Mouse (Mus musculus) heart, embryonic 11.5 days (tissue): ENCODE results near the gene Eif2d. TPM values are rescaled to one million over a fixed set of nuclear protein-coding genes. Genes with fewer than 3 reads are reported as not detected.
A peak's percentile ranks its signal among the peaks of the same experiment; 100 is the strongest.

ENCODE experiments used
- ATAC-seq: fragments of 200-750 bp; cut with Nextera tagmentation; replicated peaks from 2 replicates; pipeline ENCODE4 v1.8.0; 2017; ENCODE audit warnings: moderate library complexity; ENCODE audit not compliant: insufficient number of reproducible peaks, low FRiP score, low TSS enrichment
- H3K27ac ChIP-seq: fragments of 300-500 bp; sonication (generic); 2 replicates; pipeline ENCODE4 v1.5.1; 2014; ENCODE audit warnings: mild to moderate bottlenecking, low read depth, low read length
- H3K27me3 ChIP-seq: fragments of 300-500 bp; sonication (generic); 2 replicates; pipeline ENCODE4 v1.6.1; 2014; ENCODE audit warnings: mild to moderate bottlenecking, low read length, mixed read lengths; ENCODE audit not compliant: control insufficient read depth, insufficient read depth
- H3K36me3 ChIP-seq: fragments of 300-500 bp; sonication (generic); 2 replicates; pipeline ENCODE4 v1.6.1; 2014; ENCODE audit warnings: mild to moderate bottlenecking, low read length, moderate library complexity, mixed read lengths; ENCODE audit not compliant: control insufficient read depth, insufficient read depth
- H3K4me1 ChIP-seq: fragments of 300-500 bp; sonication (generic); 2 replicates; pipeline ENCODE4 v1.6.1; 2014; ENCODE audit warnings: low read length; ENCODE audit not compliant: control insufficient read depth, insufficient read depth
- H3K4me2 ChIP-seq: fragments of 300-500 bp; sonication (generic); 2 replicates; pipeline ENCODE4 v1.6.1; 2014; ENCODE audit warnings: mild to moderate bottlenecking, moderate library complexity
- H3K4me3 ChIP-seq: fragments of 300-500 bp; sonication (generic); 2 replicates; pipeline ENCODE4 v1.5.1; 2014; ENCODE audit warnings: low read depth, low read length
- H3K9ac ChIP-seq: fragments of 300-500 bp; sonication (generic); 2 replicates; pipeline ENCODE4 v1.6.1; 2014; ENCODE audit warnings: mild to moderate bottlenecking, low read depth, low read length, moderate library complexity
- H3K9me3 ChIP-seq: fragments of 300-500 bp; sonication (generic); replicated peaks from 2 replicates; pipeline ENCODE4 v1.6.1; 2016; ENCODE audit warnings: low read length; ENCODE audit not compliant: control insufficient read depth
- WGBS: fragments of 180-500 bp; shearing (Covaris S2); extraction: QIAGEN DNeasy Blood & Tissue Kit; methylation state at CpG from one replicate; pipeline ENCODE4 v1.1.7; 2014; ENCODE audit not compliant: insufficient replicate concordance; 5-methylcytosine and 5-hydroxymethylcytosine counted together
- polyA plus RNA-seq: library from polyadenylated mRNA; unstranded; fragments of >200 nt; fragmentation: Nextera tagmentation; extraction: Ambion mirVana; gene quantifications from 2 replicates; pipeline ENCODE4 v1.2.1, GENCODE M21; 2014

Eif2d gene
- polyA plus RNA-seq, 1 experiment from 2014 or later = 51.5 TPM

DNA sequence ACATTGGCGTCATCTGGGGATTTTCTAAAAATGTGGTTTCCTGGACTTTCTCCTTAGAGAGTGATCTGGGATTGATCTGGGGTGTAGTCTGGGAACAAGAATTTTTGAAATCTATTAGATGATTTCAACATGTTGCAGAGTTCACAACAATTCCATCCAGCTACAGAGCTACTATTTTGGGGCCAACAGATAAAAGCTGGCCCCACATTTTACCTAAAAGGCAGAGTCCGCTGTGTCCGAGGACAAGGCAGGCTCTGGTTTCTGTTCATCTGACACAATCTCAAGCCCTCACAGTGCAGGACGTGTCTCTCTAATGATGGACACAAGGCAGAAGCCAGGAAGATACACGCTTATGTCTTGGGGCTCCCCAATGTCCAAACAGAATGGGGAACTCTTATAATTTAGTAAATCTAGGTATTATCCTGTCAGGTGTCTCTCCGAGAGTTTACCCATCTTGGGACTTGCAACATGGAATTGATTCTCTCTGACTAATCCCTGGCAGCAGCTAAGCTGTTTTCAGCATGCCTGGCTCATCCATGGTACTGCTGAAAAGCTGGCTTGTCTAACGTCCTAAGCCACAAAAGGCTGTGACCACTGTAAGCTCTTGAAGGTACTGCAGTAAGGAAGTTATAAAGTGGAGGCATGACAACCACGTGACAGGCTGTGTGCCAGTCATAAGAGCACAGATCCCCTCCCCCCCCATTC is 32.1 kb downstream of the Eif2d start:
- no peak for ATAC-seq
- Histone ChIP-seq H3K9ac (no peak overlapping the region), H3K4me1 (peaks cover 62% of the 10 kb centered on the region), H3K27ac (peak overlapping the region; percentile 78; the same call in 1 of the 2 replicates), H3K27me3 (no peaks in the 10 kb centered on the region), H3K36me3 (no peaks in the 10 kb centered on the region; the same call in 1 of the 2 replicates), H3K4me2 (no peak overlapping the region; the same call in 1 of the 2 replicates), H3K4me3 (no peak overlapping the region), H3K9me3 (no peaks in the 10 kb centered on the region)
- 43% methylated on average over 8 of the region's 8 CpGs for WGBS

DNA sequence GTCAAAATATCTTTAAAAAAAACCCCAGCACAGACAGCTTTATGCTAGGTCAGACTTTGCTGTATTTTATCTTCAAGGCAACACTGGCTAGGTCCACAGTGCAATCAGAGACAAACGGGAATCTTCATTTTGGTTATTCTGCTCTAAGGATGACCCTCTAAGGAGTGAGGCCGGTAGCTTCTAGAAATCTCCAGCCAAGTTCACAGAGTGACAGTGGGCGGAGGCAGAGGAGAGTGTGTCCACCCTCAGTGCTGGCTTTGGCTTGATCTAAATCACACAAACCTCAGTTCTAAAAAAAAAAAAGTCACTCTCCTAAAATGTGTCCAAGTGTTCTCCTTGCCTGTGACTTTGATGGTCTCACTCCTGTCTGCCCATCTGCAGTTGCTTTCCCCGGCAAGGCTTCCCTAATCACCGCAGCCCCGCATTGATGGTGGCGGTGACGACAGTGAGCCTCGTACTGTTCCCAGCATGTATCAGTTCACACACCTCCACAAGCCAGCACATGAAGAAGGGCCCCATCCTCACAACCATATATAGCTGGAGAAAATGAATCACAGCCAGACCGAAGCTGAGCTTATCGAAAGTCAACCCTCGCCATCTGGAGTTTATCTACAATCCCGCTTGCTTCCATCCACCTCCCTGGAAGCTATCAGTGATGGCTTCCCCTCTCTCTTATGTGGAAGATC is 33.0 kb downstream of the Eif2d start:
- Histone ChIP-seq H3K4me2 (peak overlapping the region; percentile 15), H3K9ac (no peak overlapping the region), H3K27me3 (no peaks in the 10 kb centered on the region), H3K4me3 (no peak overlapping the region), H3K27ac (peak overlapping the region; percentile 78), H3K36me3 (no peaks in the 10 kb centered on the region; the same call in 1 of the 2 replicates), H3K9me3 (no peaks in the 10 kb centered on the region), H3K4me1 (peaks cover 62% of the 10 kb centered on the region)
- 31% methylated on average over 13 of the region's 13 CpGs for WGBS
- no peak for ATAC-seq

DNA sequence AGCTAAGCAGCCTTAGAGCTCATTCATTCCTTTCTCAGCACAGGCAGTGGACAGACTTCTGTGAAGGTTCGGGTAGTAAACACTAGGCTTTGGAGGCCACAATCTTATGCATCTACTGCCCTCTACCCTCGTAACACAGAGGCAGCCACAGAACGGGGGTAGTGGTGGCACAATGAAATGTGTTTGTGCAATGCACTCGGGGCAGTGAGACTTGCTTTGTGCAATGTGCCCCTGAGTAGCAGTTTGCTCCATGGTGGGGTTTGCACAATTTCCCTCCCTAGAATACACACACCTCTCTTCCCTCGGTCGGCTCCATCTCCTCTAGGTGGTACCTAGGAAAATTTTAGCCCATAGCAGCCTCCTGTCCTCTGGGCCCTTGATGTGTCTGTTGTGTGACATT is 34.0 kb downstream of the Eif2d start:
- WGBS = 64% methylated on average over 6 of the region's 6 CpGs
- Histone ChIP-seq H3K4me2 (no peak overlapping the region), H3K4me1 (peaks cover 61% of the 10 kb centered on the region), H3K9ac (no peak overlapping the region), H3K9me3 (no peaks in the 10 kb centered on the region), H3K27ac (peak overlapping the region; percentile 10; the same call in 1 of the 2 replicates), H3K36me3 (no peaks in the 10 kb centered on the region; the same call in 1 of the 2 replicates), H3K27me3 (no peaks in the 10 kb centered on the region), H3K4me3 (no peak overlapping the region)
- ATAC-seq = no peak

DNA sequence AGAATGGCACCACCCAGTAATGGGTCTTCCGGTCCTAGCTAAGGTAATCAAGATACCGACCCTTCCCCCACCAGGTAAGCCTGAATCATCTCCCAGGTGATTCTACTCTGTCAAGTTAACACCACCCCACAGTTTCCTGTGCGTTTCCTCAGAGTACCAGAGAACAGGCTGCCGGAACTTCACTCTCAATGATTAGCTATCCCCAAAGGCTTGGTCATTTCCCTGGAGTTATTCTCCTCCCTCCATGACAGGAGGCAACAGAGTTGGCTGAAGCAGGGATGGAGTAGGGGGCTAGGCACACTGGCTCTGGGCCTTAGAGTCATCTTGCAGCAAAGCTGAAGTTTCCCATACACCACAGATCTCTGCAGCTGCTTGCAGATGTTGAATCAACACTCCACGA is 34.9 kb downstream of the Eif2d start:
- H3K27me3 ChIP-seq = no peaks in the 10 kb centered on the region
- peaks cover 53% of the 10 kb centered on the region for H3K4me1 ChIP-seq
- 83% methylated on average over 5 of the region's 5 CpGs for WGBS
- no peak for ATAC-seq
- H3K4me3 ChIP-seq = no peak overlapping the region
- H3K36me3 ChIP-seq = no peaks in the 10 kb centered on the region; the same call in 1 of the 2 replicates
- no peak overlapping the region for H3K4me2 ChIP-seq
- H3K27ac ChIP-seq = no peak overlapping the region
- H3K9me3 ChIP-seq = no peaks in the 10 kb centered on the region
- no peak overlapping the region for H3K9ac ChIP-seq

DNA sequence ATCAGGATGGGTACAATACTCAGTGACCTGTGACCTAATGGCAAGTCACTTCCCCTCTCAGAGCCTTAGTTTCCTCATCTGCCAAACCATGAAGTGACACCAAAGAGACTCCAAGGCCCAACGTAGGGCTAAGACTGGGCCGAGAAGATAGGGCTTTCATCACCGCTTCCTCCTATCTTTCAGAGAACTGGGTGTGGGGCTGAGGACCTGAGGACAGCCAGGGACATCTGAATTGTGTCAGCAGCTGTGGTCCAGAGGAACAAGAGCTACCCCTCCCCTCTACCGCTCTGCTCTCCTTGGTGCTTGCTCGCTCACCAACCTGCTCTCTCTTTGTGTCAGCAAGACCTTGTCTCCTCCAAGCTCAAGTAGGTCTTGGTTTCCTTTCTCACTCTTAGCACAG is 35.7 kb downstream of the Eif2d start:
- no peak overlapping the region for H3K9ac ChIP-seq
- H3K27me3 ChIP-seq = no peaks in the 10 kb centered on the region
- no peaks in the 10 kb centered on the region for H3K9me3 ChIP-seq
- H3K4me1 ChIP-seq = peaks cover 52% of the 10 kb centered on the region
- no peak overlapping the region for H3K4me3 ChIP-seq
- 47% methylated on average over 5 of the region's 5 CpGs for WGBS
- ATAC-seq = no peak
- no peaks in the 10 kb centered on the region; the same call in 1 of the 2 replicates for H3K36me3 ChIP-seq
- no peak overlapping the region for H3K27ac ChIP-seq
- no peak overlapping the region for H3K4me2 ChIP-seq

DNA sequence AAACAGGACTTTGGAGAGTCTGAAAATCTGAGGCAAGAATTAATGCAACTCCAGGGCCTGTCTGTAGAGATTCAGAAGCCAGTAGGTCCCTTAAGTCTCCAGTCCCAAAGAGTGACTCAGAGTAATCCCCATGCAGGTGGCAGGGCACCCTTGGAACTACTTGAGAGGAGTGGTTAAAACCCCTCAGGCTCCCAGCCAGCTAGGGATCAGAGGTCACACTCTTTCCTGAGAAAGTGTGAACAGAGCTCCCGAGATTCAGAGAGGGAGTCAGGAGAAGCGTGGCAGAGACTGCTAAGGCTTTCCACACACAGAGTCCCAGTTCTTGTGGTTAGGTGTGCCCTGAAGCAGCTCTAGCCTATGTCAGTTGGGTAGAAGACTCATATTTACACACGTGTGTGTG is 40.8 kb downstream of the Eif2d start:
- Histone ChIP-seq H3K9me3 (no peaks in the 10 kb centered on the region), H3K36me3 (no peaks in the 10 kb centered on the region), H3K27me3 (no peaks in the 10 kb centered on the region), H3K4me2 (no peak overlapping the region), H3K4me1 (peaks cover 33% of the 10 kb centered on the region), H3K9ac (no peak overlapping the region), H3K4me3 (no peak overlapping the region), H3K27ac (no peak overlapping the region)
- ATAC-seq = no peak
- WGBS = 46% methylated on average over 3 of the region's 3 CpGs

DNA sequence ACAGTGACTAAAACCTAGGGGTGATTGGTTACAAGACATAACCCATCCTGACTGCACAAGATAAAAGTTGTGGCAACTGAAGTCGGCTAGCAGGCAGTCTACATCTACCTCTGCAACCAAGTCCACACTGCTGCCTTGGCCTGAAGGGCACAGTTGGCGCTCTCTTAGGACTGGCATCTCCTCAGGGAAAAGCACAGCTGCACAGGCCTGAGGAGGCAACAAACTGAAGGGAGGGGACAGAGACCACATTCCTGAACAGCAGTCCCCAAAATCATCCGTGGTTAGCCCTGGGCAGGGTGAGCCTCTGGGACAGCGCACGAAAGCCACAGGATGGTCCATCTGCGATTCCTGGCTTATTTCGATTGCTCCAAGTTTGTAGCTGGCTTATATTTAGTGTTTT is 42.7 kb downstream of the Eif2d start:
- no peak overlapping the region for H3K4me3 ChIP-seq
- H3K36me3 ChIP-seq = no peaks in the 10 kb centered on the region
- no peaks in the 10 kb centered on the region for H3K9me3 ChIP-seq
- H3K4me1 ChIP-seq = peaks cover 27% of the 10 kb centered on the region
- no peak overlapping the region for H3K4me2 ChIP-seq
- ATAC-seq = no peak
- no peak overlapping the region for H3K27ac ChIP-seq
- no peak overlapping the region for H3K9ac ChIP-seq
- H3K27me3 ChIP-seq = no peaks in the 10 kb centered on the region
- 73% methylated on average over 7 of the region's 7 CpGs for WGBS

DNA sequence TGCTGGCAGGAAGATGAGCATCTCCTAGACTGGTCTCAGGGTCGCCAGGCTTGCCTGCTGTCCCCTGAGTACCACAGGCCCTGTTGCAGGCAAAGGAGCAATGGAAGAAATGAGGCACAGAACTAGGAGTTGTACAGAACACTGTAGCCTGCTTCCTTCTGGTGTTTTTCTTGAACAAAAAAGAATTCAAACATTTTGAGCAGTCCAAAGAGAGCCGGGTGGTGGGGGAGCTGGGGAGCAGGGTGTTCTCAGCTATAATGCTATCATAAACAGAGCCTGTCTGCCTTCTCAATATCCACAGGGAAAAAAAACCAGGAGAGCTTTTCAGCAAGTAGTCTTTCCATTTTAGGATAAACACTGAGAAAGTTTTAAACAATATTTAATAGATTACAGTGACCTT is 43.1 kb downstream of the Eif2d start:
- no peaks in the 10 kb centered on the region for H3K9me3 ChIP-seq
- H3K4me1 ChIP-seq = peaks cover 27% of the 10 kb centered on the region
- no peak overlapping the region for H3K4me2 ChIP-seq
- no peaks in the 10 kb centered on the region for H3K36me3 ChIP-seq
- no peak overlapping the region for H3K27ac ChIP-seq
- ATAC-seq = no peak
- no peaks in the 10 kb centered on the region for H3K27me3 ChIP-seq
- 50% methylated on average over 2 of the region's 2 CpGs for WGBS
- no peak overlapping the region for H3K4me3 ChIP-seq
- H3K9ac ChIP-seq = no peak overlapping the region
